Mouse (Mus musculus): Measurements from ENCODE around the gene Zfp846. TPM values are rescaled to one million over a fixed set of nuclear protein-coding genes. Genes with fewer than 3 reads are reported as not detected.

The Zfp846 gene
- polyA plus RNA-seq, 1 experiment = 1.1 TPM

DNA sequence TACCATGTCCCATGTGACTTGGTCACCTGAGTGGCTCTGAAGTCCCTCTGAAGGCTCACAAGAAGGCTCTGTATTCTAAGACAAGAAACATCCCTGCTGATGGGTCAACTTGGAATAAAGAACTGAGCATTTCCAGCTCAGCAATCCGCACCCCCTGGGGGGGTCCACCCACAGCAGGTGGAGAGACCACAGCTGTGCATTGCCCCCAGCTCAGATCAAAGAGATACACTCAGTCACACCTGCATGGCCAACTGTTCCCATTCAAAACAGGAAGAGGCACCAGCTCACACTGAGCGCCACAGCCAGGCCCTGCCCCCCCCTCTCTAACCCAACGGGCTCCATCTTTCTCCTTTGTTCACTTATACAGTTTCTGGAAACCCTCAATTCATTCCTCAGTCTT is 55.2 kb downstream of the Zfp846 start:
- peak in 1 of 2 experiments; percentile 42 for DNase-seq (ENCODE audit: low read depth in 1 of 2, low spot score in 2 of 2)
- Histone ChIP-seq H3K36me3 (ENCODE audit: control insufficient read depth, insufficient read depth, low read length) (peaks cover 15% of the 10 kb centered on the region), H3K27ac (ENCODE audit: insufficient read depth, low read length) (peak overlapping the region; percentile 74), H3K4me1 (ENCODE audit: control insufficient read depth, insufficient read depth, insufficient read length) (peaks cover 10% of the 10 kb centered on the region; the same call in 1 of the 2 replicates), H3K27me3 (ENCODE audit: control insufficient read depth, insufficient read depth, low read length) (no peaks in the 10 kb centered on the region), H3K4me3 (ENCODE audit: extremely low read depth, insufficient read depth, insufficient read length) (no peak overlapping the region)
- TF ChIP-seq POLR2A (IDR thresholded peaks at IDR 0.05; ENCODE audit: low read depth, low read length) (no peak), CTCF (IDR thresholded peaks at IDR 0.05; ENCODE audit: extremely low read depth, insufficient read depth, insufficient read length, insufficient replicate concordance) (no peak)
- 21% methylated on average over 3 of the region's 3 CpGs for WGBS

GRCm38 (mm10) chr9:20636790-20637189 is 55.7 kb downstream of the Zfp846 start:
- H3K4me3 ChIP-seq (ENCODE audit: extremely low read depth, insufficient read depth, insufficient read length) = no peak overlapping the region
- peaks cover 15% of the 10 kb centered on the region for H3K36me3 ChIP-seq (ENCODE audit: control insufficient read depth, insufficient read depth, low read length)
- H3K4me1 ChIP-seq (ENCODE audit: control insufficient read depth, insufficient read depth, insufficient read length) = peaks cover 11% of the 10 kb centered on the region
- H3K27ac ChIP-seq (ENCODE audit: insufficient read depth, low read length) = peak overlapping the region; percentile 72
- DNase-seq (ENCODE audit: low read depth in 1 of 2, low spot score in 2 of 2) = no peak
- TF ChIP-seq CTCF (IDR thresholded peaks at IDR 0.05; ENCODE audit: extremely low read depth, insufficient read depth, insufficient read length, insufficient replicate concordance) = no peak
- TF ChIP-seq POLR2A (IDR thresholded peaks at IDR 0.05; ENCODE audit: low read depth, low read length) = no peak
- H3K27me3 ChIP-seq (ENCODE audit: control insufficient read depth, insufficient read depth, low read length) = no peaks in the 10 kb centered on the region
- WGBS = 93% methylated on average over 2 of the region's 2 CpGs

- H3K4me1 ChIP-seq (ENCODE audit: control insufficient read depth, insufficient read depth, insufficient read length) = peaks cover 21% of the 10 kb centered on the region
- TF ChIP-seq POLR2A (IDR thresholded peaks at IDR 0.05; ENCODE audit: low read depth, low read length) = no peak
- no peak overlapping the region for H3K4me3 ChIP-seq (ENCODE audit: extremely low read depth, insufficient read depth, insufficient read length)
- H3K27me3 ChIP-seq (ENCODE audit: control insufficient read depth, insufficient read depth, low read length) = no peaks in the 10 kb centered on the region
- WGBS = 95% methylated on average over 19 of the region's 19 CpGs
- peaks cover 17% of the 10 kb centered on the region for H3K36me3 ChIP-seq (ENCODE audit: control insufficient read depth, insufficient read depth, low read length)
- no peak overlapping the region for H3K27ac ChIP-seq (ENCODE audit: insufficient read depth, low read length)
- no peak for DNase-seq (ENCODE audit: low read depth in 1 of 2, low spot score in 2 of 2)
Measured at GRCm38 (mm10) chr9:20638552-20638951, 57.5 kb downstream of the Zfp846 start.

DNA sequence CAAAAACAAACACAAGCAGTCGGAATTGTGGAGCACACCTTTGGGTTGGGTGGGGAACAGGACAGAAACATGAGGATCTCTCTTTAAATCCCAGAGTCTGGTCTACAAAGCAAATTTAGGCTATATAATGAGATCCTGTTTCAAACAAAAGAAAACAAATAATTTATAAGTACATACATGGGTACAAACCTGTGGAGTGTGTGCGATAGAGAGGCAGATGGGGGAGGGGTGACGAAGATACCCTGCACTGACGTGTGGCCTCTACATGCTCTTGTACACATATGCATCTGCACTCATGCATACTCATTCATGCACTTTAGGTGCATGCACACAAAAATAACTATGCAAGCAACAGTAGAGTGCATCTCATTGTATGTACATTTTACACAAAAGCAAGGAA is 58.4 kb downstream of the Zfp846 start:
- peaks cover 21% of the 10 kb centered on the region for H3K4me1 ChIP-seq (ENCODE audit: control insufficient read depth, insufficient read depth, insufficient read length)
- no peak for DNase-seq (ENCODE audit: low read depth in 1 of 2, low spot score in 2 of 2)
- no peaks in the 10 kb centered on the region for H3K27me3 ChIP-seq (ENCODE audit: control insufficient read depth, insufficient read depth, low read length)
- H3K27ac ChIP-seq (ENCODE audit: insufficient read depth, low read length) = no peak overlapping the region
- H3K4me3 ChIP-seq (ENCODE audit: extremely low read depth, insufficient read depth, insufficient read length) = no peak overlapping the region
- WGBS = 71% methylated on average over 4 of the region's 4 CpGs
- TF ChIP-seq CTCF (IDR thresholded peaks at IDR 0.05; ENCODE audit: extremely low read depth, insufficient read depth, insufficient read length, insufficient replicate concordance) (no peak), POLR2A (IDR thresholded peaks at IDR 0.05; ENCODE audit: low read depth, low read length) (no peak)
- peaks cover 17% of the 10 kb centered on the region for H3K36me3 ChIP-seq (ENCODE audit: control insufficient read depth, insufficient read depth, low read length)

DNA sequence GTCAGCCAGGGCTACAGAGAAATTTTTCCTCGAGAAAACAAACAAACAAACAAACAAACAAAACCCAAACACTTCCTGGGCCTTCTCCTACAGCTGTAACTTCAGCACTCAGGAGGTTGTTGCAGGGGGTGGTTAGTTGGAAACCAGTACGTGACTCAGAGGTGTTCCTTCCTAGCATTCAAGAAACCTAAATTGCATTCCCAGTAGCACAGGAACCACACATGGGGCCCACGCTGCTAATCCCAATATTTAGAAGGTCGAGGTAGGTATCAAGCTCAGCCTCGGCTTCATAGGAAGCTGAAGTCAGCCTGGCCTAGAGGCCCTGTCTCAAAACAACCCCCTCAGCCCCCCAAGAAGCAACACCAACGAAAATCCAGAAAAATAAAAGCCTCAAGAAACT is 60.4 kb downstream of the Zfp846 start:
- Histone ChIP-seq H3K4me3 (ENCODE audit: extremely low read depth, insufficient read depth, insufficient read length) (no peak overlapping the region), H3K27ac (ENCODE audit: insufficient read depth, low read length) (no peak overlapping the region), H3K36me3 (ENCODE audit: control insufficient read depth, insufficient read depth, low read length) (peaks cover 18% of the 10 kb centered on the region), H3K4me1 (ENCODE audit: control insufficient read depth, insufficient read depth, insufficient read length) (peaks cover 16% of the 10 kb centered on the region), H3K27me3 (ENCODE audit: control insufficient read depth, insufficient read depth, low read length) (no peaks in the 10 kb centered on the region)
- no peak for TF ChIP-seq CTCF (IDR thresholded peaks at IDR 0.05; ENCODE audit: extremely low read depth, insufficient read depth, insufficient read length, insufficient replicate concordance)
- TF ChIP-seq POLR2A (IDR thresholded peaks at IDR 0.05; ENCODE audit: low read depth, low read length) = no peak
- WGBS = 40% methylated on average over 6 of the region's 6 CpGs
- no peak for DNase-seq (ENCODE audit: low read depth in 1 of 2, low spot score in 2 of 2)

GRCm38 (mm10) chr9:20642101-20642895 is 61.2 kb downstream of the Zfp846 start, which contains the start of gene Ubl5:
Gene Ubl5 (plus strand): TSS chr9:20642878.
- H3K27ac ChIP-seq (ENCODE audit: insufficient read depth, low read length) = peak within 1 kb of the TSS; percentile 92
- H3K27me3 ChIP-seq (ENCODE audit: control insufficient read depth, insufficient read depth, low read length) = no peaks in the 10 kb centered on the region
- no peak for TF ChIP-seq CTCF (IDR thresholded peaks at IDR 0.05; ENCODE audit: extremely low read depth, insufficient read depth, insufficient read length, insufficient replicate concordance)
- WGBS = 5% methylated on average over 51 of the region's 51 CpGs
- H3K4me3 ChIP-seq (ENCODE audit: extremely low read depth, insufficient read depth, insufficient read length) = peak within 1 kb of the TSS; percentile 82
- H3K4me1 ChIP-seq (ENCODE audit: control insufficient read depth, insufficient read depth, insufficient read length) = peaks cover 11% of the 10 kb centered on the region
- peaks cover 16% of the 10 kb centered on the region for H3K36me3 ChIP-seq (ENCODE audit: control insufficient read depth, insufficient read depth, low read length)
- DNase-seq (ENCODE audit: low read depth in 1 of 2, low spot score in 2 of 2) = peak in 1 of 2 experiments; percentile 51

- no peak for TF ChIP-seq POLR2A (IDR thresholded peaks at IDR 0.05; ENCODE audit: low read depth, low read length)
- TF ChIP-seq CTCF (IDR thresholded peaks at IDR 0.05; ENCODE audit: extremely low read depth, insufficient read depth, insufficient read length, insufficient replicate concordance) = no peak
- Histone ChIP-seq H3K27ac (ENCODE audit: insufficient read depth, low read length) (peak overlapping the region; percentile 92), H3K4me3 (ENCODE audit: extremely low read depth, insufficient read depth, insufficient read length) (peak overlapping the region; percentile 82), H3K27me3 (ENCODE audit: control insufficient read depth, insufficient read depth, low read length) (no peaks in the 10 kb centered on the region), H3K4me1 (ENCODE audit: control insufficient read depth, insufficient read depth, insufficient read length) (peaks cover 11% of the 10 kb centered on the region), H3K36me3 (ENCODE audit: control insufficient read depth, insufficient read depth, low read length) (peaks cover 12% of the 10 kb centered on the region)
- 1% methylated on average over 30 of the region's 30 CpGs for WGBS
- peak; percentile 81 to 83 for DNase-seq (ENCODE audit: low read depth in 1 of 2, low spot score in 2 of 2)
Measured at GRCm38 (mm10) chr9:20642896-20643466, 61.9 kb downstream of the Zfp846 start.
